Mouse (Mus musculus) heart, adult 2 months (tissue): ENCODE results near the gene Erf.

Experiments
- CTCF ChIP-seq: fragments of 200-600 bp; IDR thresholded peaks from 2 replicates; pipeline ENCODE4 v1.8.1; 2022; ENCODE audit warnings: antibody characterized with exemption, mild to moderate bottlenecking, moderate library complexity
- EP300 ChIP-seq: fragments of 200-500 bp; IDR thresholded peaks from 2 replicates; pipeline ENCODE4 v1.6.1; 2011; ENCODE audit warnings: low read depth, low read length, control low read depth; ENCODE audit not compliant: insufficient read depth
- POLR2A ChIP-seq: fragments of 200-500 bp; IDR thresholded peaks from 2 replicates; pipeline ENCODE4 v1.6.1; 2011; ENCODE audit warnings: mild to moderate bottlenecking, low read depth, low read length, control low read depth; ENCODE audit not compliant: insufficient read depth

- TF ChIP-seq POLR2A, result no peak
- no peak for TF ChIP-seq CTCF
- no peak for TF ChIP-seq EP300
These were observed 11.3 kb upstream of the Erf start for GRCm38 (mm10) chr7:25261896-25262295.
